Mouse (Mus musculus): ENCODE measurements around the gene Dcaf8.

DNA sequence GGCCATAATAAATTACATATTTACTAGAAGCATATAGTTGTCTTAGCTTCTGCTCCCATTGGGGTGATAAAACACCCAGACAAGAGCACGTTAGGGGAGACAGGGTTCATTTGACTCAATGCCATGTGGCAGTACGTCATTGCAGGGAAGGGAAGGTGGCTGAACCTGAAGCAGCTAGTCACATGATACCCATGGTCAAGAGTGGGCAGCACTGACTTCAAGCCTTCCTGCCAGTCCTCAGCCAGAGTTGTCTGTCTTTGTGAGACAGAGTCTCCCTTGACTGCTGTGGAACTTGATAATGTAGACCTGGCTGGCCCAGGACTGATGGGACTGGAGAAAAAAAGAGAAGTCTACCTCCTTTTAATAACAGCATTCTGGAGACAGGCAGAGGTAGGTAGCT lies 25.2 kb upstream of the Dcaf8 start:
- TF ChIP-seq CTCF (IDR thresholded peaks at IDR 0.05; ENCODE audit: control insufficient read depth, insufficient read depth, insufficient replicate concordance, low read depth, low read length) (no peak), POLR2A (IDR thresholded peaks at IDR 0.05; ENCODE audit: control insufficient read depth, low read depth, low read length) (no peak)
